Mouse (Mus musculus): Measurements from ENCODE around the gene Gm44973. TPM values are rescaled to one million over a fixed set of nuclear protein-coding genes. Genes with fewer than 3 reads are reported as not detected.
"Not testable (repeated sequence)": the region's sequence is repeated elsewhere in the genome, so short reads cannot be mapped to it uniquely, and the experiment has no call there.

Gm44973 gene
- polyA plus RNA-seq, 1 experiment: 0.35 TPM

GRCm38 (mm10) chr7:5073586-5073985, 58.3 kb downstream of the Gm44973 start:
- Histone ChIP-seq H3K27me3 (ENCODE audit: control insufficient read depth, insufficient read depth, low read length) (no peaks in the 10 kb centered on the region), H3K36me3 (ENCODE audit: control insufficient read depth, insufficient read depth, low read length) (peaks cover 83% of the 10 kb centered on the region), H3K4me1 (ENCODE audit: control insufficient read depth, insufficient read depth, insufficient read length, low read length) (no peaks in the 10 kb centered on the region), H3K27ac (ENCODE audit: insufficient read depth, low read depth, low read length) (no peak overlapping the region), H3K4me3 (ENCODE audit: low read depth, low read length) (no peak overlapping the region)
- WGBS: 29% methylated on average over 1 of the region's 1 CpGs
- TF ChIP-seq CTCF (IDR thresholded peaks at IDR 0.05; ENCODE audit: extremely low read depth, insufficient read length, insufficient replicate concordance, low read depth, low read length) (no peak), POLR2A (IDR thresholded peaks at IDR 0.05; ENCODE audit: low read depth, low read length) (no peak)

GRCm38 (mm10) chr7:5074984-5075383, 59.7 kb downstream of the Gm44973 start:
- TF ChIP-seq CTCF (IDR thresholded peaks at IDR 0.05; ENCODE audit: extremely low read depth, insufficient read length, insufficient replicate concordance, low read depth, low read length): no peak
- no peak for TF ChIP-seq POLR2A (IDR thresholded peaks at IDR 0.05; ENCODE audit: low read depth, low read length)
- Histone ChIP-seq H3K36me3 (ENCODE audit: control insufficient read depth, insufficient read depth, low read length) (peaks cover 73% of the 10 kb centered on the region), H3K4me1 (ENCODE audit: control insufficient read depth, insufficient read depth, insufficient read length, low read length) (peaks cover 1% of the 10 kb centered on the region; the same call in 1 of the 2 replicates), H3K27me3 (ENCODE audit: control insufficient read depth, insufficient read depth, low read length) (no peaks in the 10 kb centered on the region), H3K27ac (ENCODE audit: insufficient read depth, low read depth, low read length) (no peak overlapping the region), H3K4me3 (ENCODE audit: low read depth, low read length) (no peak overlapping the region)
- 89% methylated on average over 5 of the region's 5 CpGs for WGBS

GRCm38 (mm10) chr7:5076931-5077330, 61.6 kb downstream of the Gm44973 start:
- Histone ChIP-seq H3K36me3 (ENCODE audit: control insufficient read depth, insufficient read depth, low read length) (peaks cover 56% of the 10 kb centered on the region), H3K27me3 (ENCODE audit: control insufficient read depth, insufficient read depth, low read length) (no peaks in the 10 kb centered on the region), H3K27ac (ENCODE audit: insufficient read depth, low read depth, low read length) (no peak overlapping the region), H3K4me3 (ENCODE audit: low read depth, low read length) (no peak overlapping the region), H3K4me1 (ENCODE audit: control insufficient read depth, insufficient read depth, insufficient read length, low read length) (peaks cover 1% of the 10 kb centered on the region; the same call in 1 of the 2 replicates)
- TF ChIP-seq CTCF (IDR thresholded peaks at IDR 0.05; ENCODE audit: extremely low read depth, insufficient read length, insufficient replicate concordance, low read depth, low read length) (no peak), POLR2A (IDR thresholded peaks at IDR 0.05; ENCODE audit: low read depth, low read length) (no peak)
- WGBS: 59% methylated on average over 2 of the region's 2 CpGs

GRCm38 (mm10) chr7:5079365-5080009, 64.2 kb downstream of the Gm44973 start:
- H3K4me3 ChIP-seq (ENCODE audit: low read depth, low read length): peak overlapping the region; percentile 91
- H3K27me3 ChIP-seq (ENCODE audit: control insufficient read depth, insufficient read depth, low read length): not testable (repeated sequence)
- peaks cover 14% of the 10 kb centered on the region for H3K4me1 ChIP-seq (ENCODE audit: control insufficient read depth, insufficient read depth, insufficient read length, low read length)
- WGBS: 41% methylated on average over 10 of the region's 13 CpGs
- peak overlapping the region; percentile 77 for H3K27ac ChIP-seq (ENCODE audit: insufficient read depth, low read depth, low read length)
- H3K36me3 ChIP-seq (ENCODE audit: control insufficient read depth, insufficient read depth, low read length): peaks cover 40% of the 10 kb centered on the region

- under 1% methylated on average over 81 of the region's 81 CpGs for WGBS
- Histone ChIP-seq H3K27me3 (ENCODE audit: control insufficient read depth, insufficient read depth, low read length) (no peaks in the 10 kb centered on the region), H3K4me1 (ENCODE audit: control insufficient read depth, insufficient read depth, insufficient read length, low read length) (peaks cover 20% of the 10 kb centered on the region), H3K4me3 (ENCODE audit: low read depth, low read length) (peak within 1 kb of the TSS; percentile 91), H3K27ac (ENCODE audit: insufficient read depth, low read depth, low read length) (peak within 1 kb of the TSS; percentile 87), H3K36me3 (ENCODE audit: control insufficient read depth, insufficient read depth, low read length) (peaks cover 40% of the 10 kb centered on the region)
- 0 out of 2 replicates have a peak, but pooled peaks have one; percentile 10 for TF ChIP-seq POLR2A (IDR thresholded peaks at IDR 0.05; ENCODE audit: low read depth, low read length)
- no peak for TF ChIP-seq CTCF (IDR thresholded peaks at IDR 0.05; ENCODE audit: extremely low read depth, insufficient read length, insufficient replicate concordance, low read depth, low read length)
Observed at GRCm38 (mm10) chr7:5080010-5080751, 64.9 kb downstream of the Gm44973 start, which contains the start of gene Epn1. Gene Epn1, plus strand, starts transcription at chr7:5080235.

GRCm38 (mm10) chr7:5080815-5081214, 65.5 kb downstream of the Gm44973 start:
- peaks cover 42% of the 10 kb centered on the region for H3K36me3 ChIP-seq (ENCODE audit: control insufficient read depth, insufficient read depth, low read length)
- H3K27ac ChIP-seq (ENCODE audit: insufficient read depth, low read depth, low read length): peak overlapping the region; percentile 87

GRCm38 (mm10) chr7:5081241-5081640, 65.9 kb downstream of the Gm44973 start:
- TF ChIP-seq CTCF (IDR thresholded peaks at IDR 0.05; ENCODE audit: extremely low read depth, insufficient read length, insufficient replicate concordance, low read depth, low read length): no peak
- TF ChIP-seq POLR2A (IDR thresholded peaks at IDR 0.05; ENCODE audit: low read depth, low read length): no peak
- Histone ChIP-seq H3K27ac (ENCODE audit: insufficient read depth, low read depth, low read length) (peak overlapping the region; percentile 88), H3K36me3 (ENCODE audit: control insufficient read depth, insufficient read depth, low read length) (peaks cover 42% of the 10 kb centered on the region), H3K4me3 (ENCODE audit: low read depth, low read length) (peak overlapping the region; percentile 54), H3K4me1 (ENCODE audit: control insufficient read depth, insufficient read depth, insufficient read length, low read length) (peaks cover 26% of the 10 kb centered on the region), H3K27me3 (ENCODE audit: control insufficient read depth, insufficient read depth, low read length) (no peaks in the 10 kb centered on the region)
- WGBS: 17% methylated on average over 6 of the region's 6 CpGs

More at GRCm38 (mm10) chr7:5080815-5081214, 65.5 kb downstream of the Gm44973 start:
- TF ChIP-seq CTCF (IDR thresholded peaks at IDR 0.05; ENCODE audit: extremely low read depth, insufficient read length, insufficient replicate concordance, low read depth, low read length) (no peak), POLR2A (IDR thresholded peaks at IDR 0.05; ENCODE audit: low read depth, low read length) (no peak)
- WGBS: 2% methylated on average over 6 of the region's 6 CpGs
- H3K4me3 ChIP-seq (ENCODE audit: low read depth, low read length): peak overlapping the region; percentile 91
- H3K4me1 ChIP-seq (ENCODE audit: control insufficient read depth, insufficient read depth, insufficient read length, low read length): peaks cover 24% of the 10 kb centered on the region
- H3K27me3 ChIP-seq (ENCODE audit: control insufficient read depth, insufficient read depth, low read length): no peaks in the 10 kb centered on the region
